Mouse (Mus musculus) liver, adult 2 months (tissue): ENCODE data around the gene Btk.

Experiments
- CTCF ChIP-seq: fragments of 200-500 bp; IDR thresholded peaks from 2 replicates; pipeline ENCODE4 v1.5.1; 2011; ENCODE audit warnings: low read depth, low read length, control low read depth
- POLR2A ChIP-seq: fragments of 200-500 bp; IDR thresholded peaks from 2 replicates; pipeline ENCODE4 v1.6.1; 2011; ENCODE audit warnings: low read length, control low read depth; ENCODE audit not compliant: insufficient read depth; ENCODE audit errors: extremely low read depth

DNA sequence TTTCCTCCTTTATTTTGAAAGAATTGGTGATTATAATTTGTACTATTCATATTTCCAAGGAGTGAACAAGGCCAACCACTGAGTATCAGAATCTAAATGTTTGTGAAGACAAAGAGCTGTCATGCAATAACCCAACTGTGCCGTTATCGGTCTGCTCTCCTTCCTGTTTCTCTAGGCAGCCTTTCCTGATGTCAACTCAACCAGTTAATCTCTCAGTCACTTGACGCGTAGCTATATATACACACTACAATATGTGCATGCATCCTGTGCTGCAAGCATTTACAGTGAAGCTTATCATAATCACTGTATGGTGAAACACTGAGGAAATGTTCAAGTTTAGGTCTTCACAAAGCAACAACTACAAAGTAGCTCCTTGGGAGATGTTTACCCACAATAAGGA is 19.0 kb downstream of the Btk start:
- no peak for TF ChIP-seq CTCF
- no peak for TF ChIP-seq POLR2A
